Mouse (Mus musculus) forebrain, embryonic 14.5 days (tissue): Measurements from ENCODE around the gene Cpm. TPM values are rescaled to one million over a fixed set of nuclear protein-coding genes. Genes with fewer than 3 reads are reported as not detected.
"Not testable (repeated sequence)": the region's sequence is repeated elsewhere in the genome, so short reads cannot be mapped to it uniquely, and the experiment has no call there.

ENCODE experiments used
- ATAC-seq: fragments of 200-750 bp; cut with Nextera tagmentation; 2 replicates; pipeline ENCODE4 v1.8.0; 2017; ENCODE audit warnings: mild to moderate bottlenecking, moderate library complexity
- DNase-seq: peaks from one replicate; pipeline ENCODE4 v3.0.0-alpha.2; 2015; ENCODE audit warnings: low spot score
- H3K27ac ChIP-seq: fragments of 300-500 bp; sonication (generic); 2 replicates; pipeline ENCODE4 v1.5.1; 2014; ENCODE audit warnings: low read depth, mild to moderate bottlenecking, control low read depth, low read length, moderate library complexity
- H3K27me3 ChIP-seq: fragments of 300-500 bp; sonication (generic); replicated peaks from 2 replicates; pipeline ENCODE4 v1.6.1; 2014; ENCODE audit warnings: low read length, control low read depth, mixed read lengths; ENCODE audit not compliant: control insufficient read depth, insufficient read depth
- H3K36me3 ChIP-seq: fragments of 300-500 bp; sonication (generic); 2 replicates; pipeline ENCODE4 v1.6.1; 2014; ENCODE audit warnings: low read length, control low read depth; ENCODE audit not compliant: control insufficient read depth, insufficient read depth
- H3K4me1 ChIP-seq: fragments of 300-500 bp; sonication (generic); 2 replicates; pipeline ENCODE4 v1.6.1; 2014; ENCODE audit warnings: antibody characterized with exemption, low read length, control low read depth; ENCODE audit not compliant: control insufficient read depth, insufficient read depth
- H3K4me2 ChIP-seq: fragments of 300-500 bp; sonication (generic); 2 replicates; pipeline ENCODE4 v1.6.1; 2014; ENCODE audit warnings: mild to moderate bottlenecking, control low read depth, low read length
- H3K4me3 ChIP-seq: fragments of 300-500 bp; sonication (generic); 2 replicates; pipeline ENCODE4 v1.5.1; 2014; ENCODE audit warnings: low read depth, low read length, control low read depth
- H3K9ac ChIP-seq: fragments of 300-500 bp; sonication (generic); 2 replicates; pipeline ENCODE4 v1.6.1; 2014; ENCODE audit warnings: mild to moderate bottlenecking, low read length, control low read depth, moderate library complexity
- H3K9me3 ChIP-seq: fragments of 300-500 bp; sonication (generic); replicated peaks from 2 replicates; pipeline ENCODE4 v1.6.1; 2016; ENCODE audit warnings: low read length, control low read depth, mixed read lengths; ENCODE audit not compliant: control insufficient read depth
- WGBS: fragments of 180-500 bp; shearing (Covaris S2); extraction: QIAGEN DNeasy Blood & Tissue Kit; methylation state at CpG from one replicate; pipeline ENCODE4 v1.1.7; 2014; 5-methylcytosine and 5-hydroxymethylcytosine counted together
- polyA plus RNA-seq: library from polyadenylated mRNA; unstranded; fragments of >200 nt; fragmentation: Nextera tagmentation; extraction: Ambion mirVana; gene quantifications from 2 replicates; pipeline ENCODE4 v1.2.1, GENCODE M21; 2014

Gene Cpm
- polyA plus RNA-seq, 1 experiment from 2014 or later: 6.1 TPM

- ATAC-seq (no peak), DNase-seq (no peak)
- no peak overlapping the region for H3K4me3 ChIP-seq
- H3K36me3 ChIP-seq: no peaks in the 10 kb centered on the region
- no peaks in the 10 kb centered on the region for H3K27me3 ChIP-seq
- H3K9me3 ChIP-seq: no peaks in the 10 kb centered on the region
- no peak overlapping the region for H3K4me2 ChIP-seq
- H3K9ac ChIP-seq: no peak overlapping the region
- 89% methylated on average over 10 of the region's 10 CpGs for WGBS
- H3K4me1 ChIP-seq: no peaks in the 10 kb centered on the region
- H3K27ac ChIP-seq: no peak overlapping the region
Measured at GRCm38 (mm10) chr10:117598266-117598950, 30.9 kb upstream of the Cpm start.

GRCm38 (mm10) chr10:117598951-117599572 is 30.2 kb upstream of the Cpm start:
- not testable (repeated sequence) for H3K4me1 ChIP-seq, H3K27ac ChIP-seq, DNase-seq, H3K36me3 ChIP-seq, H3K9me3 ChIP-seq, H3K4me2 ChIP-seq, ATAC-seq, H3K27me3 ChIP-seq, H3K9ac ChIP-seq, H3K4me3 ChIP-seq
- WGBS: 89% methylated on average over 8 of the region's 8 CpGs

- Histone ChIP-seq H3K9me3 (no peaks in the 10 kb centered on the region), H3K4me2 (no peak overlapping the region), H3K27me3 (no peaks in the 10 kb centered on the region), H3K4me3 (no peak overlapping the region), H3K9ac (no peak overlapping the region), H3K4me1 (no peaks in the 10 kb centered on the region), H3K27ac (no peak overlapping the region), H3K36me3 (no peaks in the 10 kb centered on the region)
- DNase-seq (no peak), ATAC-seq (no peak)
- 85% methylated on average over 8 of the region's 8 CpGs for WGBS
Measured at GRCm38 (mm10) chr10:117601146-117602035, 27.9 kb upstream of the Cpm start.

- no peak overlapping the region for H3K4me2 ChIP-seq
- DNase-seq (no peak), ATAC-seq (no peak)
- H3K27ac ChIP-seq: no peak overlapping the region
- no peaks in the 10 kb centered on the region for H3K27me3 ChIP-seq
- no peaks in the 10 kb centered on the region for H3K4me1 ChIP-seq
- H3K4me3 ChIP-seq: no peak overlapping the region
- 91% methylated on average over 3 of the region's 3 CpGs for WGBS
- H3K9me3 ChIP-seq: no peaks in the 10 kb centered on the region
- no peak overlapping the region for H3K9ac ChIP-seq
- H3K36me3 ChIP-seq: no peaks in the 10 kb centered on the region
Measured at GRCm38 (mm10) chr10:117602325-117603129, 26.8 kb upstream of the Cpm start.

- no peak for ATAC-seq
- Histone ChIP-seq H3K9me3 (no peaks in the 10 kb centered on the region), H3K4me3 (no peak overlapping the region), H3K27me3 (no peaks in the 10 kb centered on the region), H3K4me2 (no peak overlapping the region), H3K9ac (no peak overlapping the region), H3K4me1 (no peaks in the 10 kb centered on the region), H3K36me3 (no peaks in the 10 kb centered on the region), H3K27ac (no peak overlapping the region)
- 86% methylated on average over 8 of the region's 8 CpGs for WGBS
- no peak for DNase-seq
Measured at GRCm38 (mm10) chr10:117603130-117603833, 26.0 kb upstream of the Cpm start.

- Histone ChIP-seq H3K27me3 (no peaks in the 10 kb centered on the region), H3K4me1 (no peaks in the 10 kb centered on the region), H3K9me3 (no peaks in the 10 kb centered on the region), H3K4me3 (no peak overlapping the region), H3K9ac (no peak overlapping the region), H3K36me3 (no peaks in the 10 kb centered on the region), H3K4me2 (no peak overlapping the region), H3K27ac (no peak overlapping the region)
- DNase-seq (no peak), ATAC-seq (no peak)
- 91% methylated on average over 14 of the region's 14 CpGs for WGBS
Measured at GRCm38 (mm10) chr10:117603834-117604623, 25.3 kb upstream of the Cpm start.

- H3K27ac ChIP-seq: no peak overlapping the region
- DNase-seq: no peak
- no peak overlapping the region for H3K4me2 ChIP-seq
- no peak overlapping the region for H3K4me3 ChIP-seq
- no peak for ATAC-seq
- WGBS: 80% methylated on average over 8 of the region's 8 CpGs
- H3K4me1 ChIP-seq: no peaks in the 10 kb centered on the region
- H3K9ac ChIP-seq: no peak overlapping the region
- H3K9me3 ChIP-seq: no peaks in the 10 kb centered on the region
- H3K27me3 ChIP-seq: no peaks in the 10 kb centered on the region
- H3K36me3 ChIP-seq: no peaks in the 10 kb centered on the region
Measured at GRCm38 (mm10) chr10:117604624-117605282, 24.5 kb upstream of the Cpm start.
